Mouse (Mus musculus): ENCODE data around the gene Slc1a5. TPM values are rescaled to one million over a fixed set of nuclear protein-coding genes. Genes with fewer than 3 reads are reported as not detected.

Slc1a5 gene
- total and polyA plus RNA-seq, 3 experiments: 115 to 245 (median 174) TPM

GRCm38 (mm10) chr7:16747656-16748055 is 33.5 kb upstream of the Slc1a5 start:
- dilution Hi-C loops (cut with MboI; ENCODE audit: extremely low pct_ligation_motif_present, extremely low pct_unique_long_range_greater_than_20kb, low sequenced_read_pairs) (no loop called here), in situ Hi-C loops (cut with MboI; ENCODE audit: low pct_ligation_motif_present, low pct_unique_long_range_greater_than_20kb, low sequenced_read_pairs) (loop anchor here (5.0 kb wide), 1 partner anchor 35 kb away; the partner anchor contains the start of gene Slc1a5)
- Histone ChIP-seq H3K4me3 (replicated peaks in 1 of 3; ENCODE audit: low read depth in 2 of 3, low read length in 2 of 3, poor library complexity in 1 of 3) (no peak overlapping the region), H3K9me3 (replicated peaks; ENCODE audit: low read length) (no peaks in the 10 kb centered on the region), H3K27me3 (replicated peaks) (no peaks in the 10 kb centered on the region), H3K4me2 (ENCODE audit: insufficient read depth, low read depth, poor library complexity, severe bottlenecking) (no peak overlapping the region), H3K4me1 (ENCODE audit: control insufficient read depth in 1 of 2, insufficient read depth in 2 of 2) (peaks cover 0 to 2% of the 10 kb centered on the region in 2 experiments; a peak in 1 of 4 replicates), H3K27ac (ENCODE audit: insufficient read depth, low read depth) (no peak overlapping the region), H3K36me3 (replicated peaks in 1 of 2; ENCODE audit: control insufficient read depth in 1 of 2, insufficient read depth in 1 of 2, low read length in 1 of 2) (peaks cover 48 to 74% of the 10 kb centered on the region in 2 experiments), H3K79me2 (replicated peaks; ENCODE audit: control insufficient read depth, extremely low read depth, insufficient read depth, poor library complexity, severe bottlenecking) (no peaks in the 10 kb centered on the region), H3K9ac (ENCODE audit: insufficient read depth, low read depth) (no peak overlapping the region)
- TF ChIP-seq CTCF (conservative IDR thresholded peaks at IDR 0.05 in 1 of 2, IDR thresholded peaks at IDR 0.05 in 1 of 2; ENCODE audit: low read depth in 2 of 2, low read length in 2 of 2) (no peak), MAX (IDR thresholded peaks at IDR 0.05; ENCODE audit: low read length) (no peak), ZMIZ1 (IDR thresholded peaks at IDR 0.05; ENCODE audit: low read depth, low read length) (no peak), UBTF (IDR thresholded peaks at IDR 0.05; ENCODE audit: low read depth, low read length) (no peak), ZNF384 (IDR thresholded peaks at IDR 0.05; ENCODE audit: low read depth, low read length) (no peak), ELF1 (IDR thresholded peaks at IDR 0.05; ENCODE audit: low read depth, low read length) (no peak), GABPA (IDR thresholded peaks at IDR 0.05; ENCODE audit: insufficient replicate concordance, low read depth, low read length) (no peak), CHD2 (IDR thresholded peaks at IDR 0.05; ENCODE audit: low read length) (no peak), MAFK (IDR thresholded peaks at IDR 0.05; ENCODE audit: insufficient replicate concordance, low read length) (no peak), MAZ (IDR thresholded peaks at IDR 0.05; ENCODE audit: low read depth, low read length) (no peak), MYC (IDR thresholded peaks at IDR 0.05; ENCODE audit: low read depth, low read length) (no peak), ZC3H11A (IDR thresholded peaks at IDR 0.05; ENCODE audit: low read depth, low read length) (no peak), NELFE (IDR thresholded peaks at IDR 0.05; ENCODE audit: low read depth, low read length) (no peak), KAT2A (IDR thresholded peaks at IDR 0.05; ENCODE audit: insufficient replicate concordance, low read length) (no peak), POLR2A (IDR thresholded peaks at IDR 0.05; ENCODE audit: low read depth, low read length) (no peak), PAX5 (IDR thresholded peaks at IDR 0.05; ENCODE audit: low read length) (no peak), RCOR1 (conservative IDR thresholded peaks at IDR 0.05; ENCODE audit: low read depth, low read length) (no peak)
- DNase-seq (ENCODE audit: extremely low read depth): no peak

DNA sequence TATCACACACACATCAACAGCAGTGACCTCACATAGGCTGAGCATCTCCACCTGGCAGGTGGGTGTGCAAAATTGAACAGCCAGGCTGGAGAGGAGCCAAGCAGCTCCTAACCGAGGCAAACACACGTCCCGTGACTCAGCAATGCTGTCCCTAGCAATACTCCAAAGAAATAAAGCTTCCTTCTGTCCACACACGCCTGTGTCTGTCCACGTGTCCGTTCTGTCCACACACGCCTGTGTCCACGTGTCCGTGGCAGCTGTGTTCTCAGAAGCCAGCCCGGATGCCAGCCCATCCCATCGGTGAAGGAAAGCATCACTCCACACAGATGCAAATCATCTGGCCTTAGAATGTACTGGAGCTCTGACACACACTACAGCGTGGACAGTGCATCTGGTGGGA is 29.1 kb upstream of the Slc1a5 start:
- dilution Hi-C loops (cut with MboI; ENCODE audit: extremely low pct_ligation_motif_present, extremely low pct_unique_long_range_greater_than_20kb, low sequenced_read_pairs) (no loop called here), in situ Hi-C loops (cut with MboI; ENCODE audit: low pct_ligation_motif_present, low pct_unique_long_range_greater_than_20kb, low sequenced_read_pairs) (no loop called here)
- TF ChIP-seq TBP (conservative IDR thresholded peaks at IDR 0.05; ENCODE audit: low read depth, low read length): no peak
- no peak for TF ChIP-seq TCF12 (IDR thresholded peaks at IDR 0.05; ENCODE audit: low read depth, low read length)

More for the DNA sequence above, 29.1 kb upstream of the Slc1a5 start:
- Histone ChIP-seq H3K36me3 (replicated peaks in 1 of 2; ENCODE audit: control insufficient read depth in 1 of 2, insufficient read depth in 1 of 2, low read length in 1 of 2) (peaks cover 22 to 33% of the 10 kb centered on the region in 2 experiments), H3K9me3 (replicated peaks; ENCODE audit: low read length) (no peaks in the 10 kb centered on the region), H3K27ac (ENCODE audit: insufficient read depth, low read depth) (no peak overlapping the region), H3K4me3 (replicated peaks in 1 of 3; ENCODE audit: low read depth in 2 of 3, low read length in 2 of 3, poor library complexity in 1 of 3) (no peak overlapping the region), H3K27me3 (replicated peaks) (no peaks in the 10 kb centered on the region), H3K9ac (ENCODE audit: insufficient read depth, low read depth) (no peak overlapping the region), H3K4me2 (ENCODE audit: insufficient read depth, low read depth, poor library complexity, severe bottlenecking) (no peak overlapping the region), H3K79me2 (replicated peaks; ENCODE audit: control insufficient read depth, extremely low read depth, insufficient read depth, poor library complexity, severe bottlenecking) (no peaks in the 10 kb centered on the region), H3K4me1 (ENCODE audit: control insufficient read depth in 1 of 2, insufficient read depth in 2 of 2) (peaks cover 0 to 2% of the 10 kb centered on the region in 2 experiments; a peak in 1 of 4 replicates)
- DNase-seq (ENCODE audit: extremely low read depth): no peak
